Mouse (Mus musculus) limb, embryonic 12.5 days (tissue): ENCODE measurements around the gene Cmc4. TPM values are rescaled to one million over a fixed set of nuclear protein-coding genes. Genes with fewer than 3 reads are reported as not detected.

Experiments used
- ATAC-seq: fragments of 200-750 bp; cut with Nextera tagmentation; 2 replicates; pipeline ENCODE4 v1.8.0; 2017; ENCODE audit warnings: low read depth, moderate TSS enrichment; ENCODE audit not compliant: insufficient number of reproducible peaks, insufficient read depth, low FRiP score, low TSS enrichment
- H3K27ac ChIP-seq: fragments of 300-500 bp; sonication (generic); 2 replicates; pipeline ENCODE4 v1.5.1; 2016; ENCODE audit warnings: mild to moderate bottlenecking, moderate library complexity
- H3K27me3 ChIP-seq: fragments of 300-500 bp; sonication (generic); 2 replicates; pipeline ENCODE4 v1.6.1; 2016; ENCODE audit warnings: mild to moderate bottlenecking, moderate library complexity
- H3K36me3 ChIP-seq: fragments of 300-500 bp; sonication (generic); 2 replicates; pipeline ENCODE4 v1.6.1; 2016; ENCODE audit warnings: mild to moderate bottlenecking, moderate library complexity
- H3K4me1 ChIP-seq: fragments of 300-500 bp; sonication (generic); replicated peaks from 2 replicates; pipeline ENCODE4 v1.6.1; 2016
- H3K4me2 ChIP-seq: fragments of 300-500 bp; sonication (generic); 2 replicates; pipeline ENCODE4 v1.6.1; 2016; ENCODE audit warnings: mild to moderate bottlenecking, moderate library complexity
- H3K4me3 ChIP-seq: fragments of 300-500 bp; sonication (generic); replicated peaks from 2 replicates; pipeline ENCODE4 v1.5.1; 2016; ENCODE audit warnings: mild to moderate bottlenecking
- H3K9ac ChIP-seq: fragments of 300-500 bp; sonication (generic); replicated peaks from 2 replicates; pipeline ENCODE4 v1.6.1; 2016; ENCODE audit warnings: mild to moderate bottlenecking, moderate library complexity
- H3K9me3 ChIP-seq: fragments of 300-500 bp; sonication (generic); 2 replicates; pipeline ENCODE4 v1.6.1; 2016; ENCODE audit warnings: mild to moderate bottlenecking, moderate library complexity
- polyA plus RNA-seq: library from polyadenylated mRNA; unstranded; fragments of >200 nt; fragmentation: Nextera tagmentation; extraction: Ambion mirVana; gene quantifications from 2 replicates; pipeline ENCODE4 v1.2.1, GENCODE M21; 2016

The Cmc4 gene
- polyA plus RNA-seq, 1 experiment from 2014 or later: 21.5 TPM

DNA sequence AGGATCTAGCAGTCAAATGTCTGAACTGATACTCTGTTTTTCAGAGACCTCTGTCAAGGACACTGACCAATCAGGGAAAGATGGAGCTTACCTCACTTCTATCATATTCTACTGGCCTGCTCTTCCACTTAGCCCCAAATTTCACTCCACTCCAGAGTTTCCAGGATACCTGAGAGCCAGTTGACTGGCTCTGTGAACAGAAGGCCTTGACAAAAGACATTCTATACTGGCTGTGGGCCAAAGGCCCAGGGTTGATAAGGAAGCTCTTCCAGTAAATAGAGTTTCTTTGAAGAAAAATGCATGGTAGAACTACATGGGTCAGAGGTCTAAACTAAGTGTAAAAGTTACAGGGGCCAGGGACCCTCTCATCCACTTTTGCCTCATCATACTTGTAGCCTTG lies 46.2 kb downstream of the Cmc4 start:
- no peaks in the 10 kb centered on the region for H3K36me3 ChIP-seq
- H3K27me3 ChIP-seq: no peaks in the 10 kb centered on the region
- H3K27ac ChIP-seq: no peak overlapping the region
- ATAC-seq: no peak
- H3K9ac ChIP-seq: no peak overlapping the region
- no peaks in the 10 kb centered on the region for H3K4me1 ChIP-seq
- H3K4me2 ChIP-seq: no peak overlapping the region
- no peaks in the 10 kb centered on the region for H3K9me3 ChIP-seq
- H3K4me3 ChIP-seq: no peak overlapping the region

Other genes starting within 250 kb of the Cmc4 start
- 47.2 and 47.6 TPM in 2 replicates for gene Fundc2, start 34.2 kb downstream of the Cmc4 start, polyA plus RNA-seq
- 0.98 and 2.1 TPM in 2 replicates for gene F8, start 34.0 kb downstream of the Cmc4 start, polyA plus RNA-seq
- gene Mtcp1, start within 50 bp of the Cmc4 start, polyA plus RNA-seq: 10.1 and 12.6 TPM in 2 replicates
- gene Brcc3, start within 50 bp of the Cmc4 start, polyA plus RNA-seq: 73.6 and 77.8 TPM in 2 replicates
- gene Vbp1, start 97.7 kb upstream of the Cmc4 start, polyA plus RNA-seq: 154 and 155 TPM in 2 replicates
- gene Rab39b, start 161.6 kb upstream of the Cmc4 start, polyA plus RNA-seq: 5.4 and 5.5 TPM in 2 replicates